Mouse (Mus musculus) ES-Bruce4 (cell line): ENCODE measurements around the gene Kcnj16. TPM values are rescaled to one million over a fixed set of nuclear protein-coding genes. Genes with fewer than 3 reads are reported as not detected.

Experiments
- H3K27ac ChIP-seq: 2 replicates; pipeline ENCODE4 v1.5.1; 2012; ENCODE audit warnings: low read length, inconsistent platforms; ENCODE audit not compliant: insufficient read depth
- H3K27me3 ChIP-seq: 2 replicates; pipeline ENCODE4 v1.6.1; 2012; ENCODE audit warnings: mild to moderate bottlenecking, low read length, inconsistent platforms; ENCODE audit not compliant: control insufficient read depth, poor library complexity, insufficient read depth, severe bottlenecking
- H3K36me3 ChIP-seq: 2 replicates; pipeline ENCODE4 v1.6.1; 2012; ENCODE audit warnings: inconsistent platforms, mild to moderate bottlenecking, low read length, moderate library complexity; ENCODE audit not compliant: control insufficient read depth, poor library complexity, insufficient read depth, severe bottlenecking
- H3K4me1 ChIP-seq: one replicate; pipeline ENCODE4 v1.8.1; 2011; ENCODE audit warnings: low read length; ENCODE audit not compliant: control insufficient read depth, insufficient read depth
- H3K4me3 ChIP-seq: 2 replicates; pipeline ENCODE4 v1.5.1; 2011; ENCODE audit warnings: low read depth, mild to moderate bottlenecking, low read length
- H3K9ac ChIP-seq: 2 replicates; pipeline ENCODE4 v1.6.1; 2012; ENCODE audit warnings: low read depth, mild to moderate bottlenecking, inconsistent platforms; ENCODE audit not compliant: poor library complexity, severe bottlenecking
- H3K9me3 ChIP-seq: replicated peaks from 2 replicates; pipeline ENCODE4 v1.6.1; 2012; ENCODE audit warnings: mild to moderate bottlenecking, low read length, inconsistent platforms; ENCODE audit not compliant: control insufficient read depth, poor library complexity, insufficient read depth, severe bottlenecking
- CTCF ChIP-seq: IDR thresholded peaks from one replicate; pipeline ENCODE4 v1.8.1; 2011; ENCODE audit warnings: low read depth, low read length
- EP300 ChIP-seq: IDR thresholded peaks from 2 replicates; pipeline ENCODE4 v1.6.1; 2011; ENCODE audit warnings: low read depth, low read length; ENCODE audit not compliant: insufficient read depth
- POLR2A ChIP-seq: IDR thresholded peaks from one replicate; pipeline ENCODE4 v1.8.1; 2011; ENCODE audit warnings: low read length; ENCODE audit not compliant: insufficient read depth
- polyA plus RNA-seq: library from polyadenylated mRNA; stranded (reverse); fragments of >200 nt; gene quantifications from 2 replicates; pipeline ENCODE4 v1.2.4, GENCODE M21; 2011; ENCODE audit warnings: low read depth; ENCODE audit not compliant: missing spikeins, insufficient read depth, insufficient read length

The Kcnj16 gene
- polyA plus RNA-seq, 1 experiment: not detected

- Histone ChIP-seq H3K27ac (no peak overlapping the region), H3K4me1 (no peaks in the 10 kb centered on the region), H3K36me3 (no peaks in the 10 kb centered on the region), H3K27me3 (no peaks in the 10 kb centered on the region), H3K4me3 (no peak overlapping the region), H3K9me3 (no peaks in the 10 kb centered on the region), H3K9ac (no peak overlapping the region)
- TF ChIP-seq POLR2A (no peak), EP300 (no peak), CTCF (no peak)
Measured at GRCm38 (mm10) chr11:111059440-111059839, 91.6 kb downstream of the Kcnj16 start.

GRCm38 (mm10) chr11:111060216-111060615 is 92.4 kb downstream of the Kcnj16 start:
- no peaks in the 10 kb centered on the region for H3K27me3 ChIP-seq
- H3K36me3 ChIP-seq: no peaks in the 10 kb centered on the region
- H3K9ac ChIP-seq: no peak overlapping the region
- no peak overlapping the region for H3K4me3 ChIP-seq
- no peaks in the 10 kb centered on the region for H3K9me3 ChIP-seq
- H3K27ac ChIP-seq: no peak overlapping the region
- no peaks in the 10 kb centered on the region for H3K4me1 ChIP-seq
- no peak for TF ChIP-seq POLR2A
- TF ChIP-seq EP300: no peak
- no peak for TF ChIP-seq CTCF

- no peaks in the 10 kb centered on the region for H3K9me3 ChIP-seq
- H3K4me1 ChIP-seq: no peaks in the 10 kb centered on the region
- H3K4me3 ChIP-seq: peak overlapping the region; percentile 97
- H3K9ac ChIP-seq: peak overlapping the region; percentile 46
- H3K27me3 ChIP-seq: peaks cover 8% of the 10 kb centered on the region
- TF ChIP-seq CTCF (peak; percentile 38), POLR2A (no peak)
- H3K36me3 ChIP-seq: no peaks in the 10 kb centered on the region
- no peak overlapping the region for H3K27ac ChIP-seq
Measured at GRCm38 (mm10) chr11:111064751-111065527, 97.1 kb downstream of the Kcnj16 start.

- Histone ChIP-seq H3K27ac (no peak within 1 kb of the TSS), H3K4me1 (no peaks in the 10 kb centered on the region)
Measured at GRCm38 (mm10) chr11:111065635-111066298, 97.9 kb downstream of the Kcnj16 start, which contains the start of gene Kcnj2. Gene Kcnj2, plus strand, starts transcription at chr11:111066164.

GRCm38 (mm10) chr11:111066299-111066691 is 98.5 kb downstream of the Kcnj16 start:
- no peaks in the 10 kb centered on the region for H3K9me3 ChIP-seq
- no peaks in the 10 kb centered on the region for H3K36me3 ChIP-seq
- peak overlapping the region; percentile 55 for H3K4me3 ChIP-seq
- H3K27me3 ChIP-seq: peaks cover 8% of the 10 kb centered on the region
- no peak for TF ChIP-seq POLR2A
- no peak for TF ChIP-seq CTCF
- TF ChIP-seq EP300: no peak
- no peak overlapping the region for H3K27ac ChIP-seq
- H3K4me1 ChIP-seq: no peaks in the 10 kb centered on the region
- peak overlapping the region; percentile 37 for H3K9ac ChIP-seq

More at GRCm38 (mm10) chr11:111065635-111066298, 97.9 kb downstream of the Kcnj16 start, which contains the start of gene Kcnj2:
- no peak for TF ChIP-seq EP300
- TF ChIP-seq POLR2A: peak; percentile 26
- Histone ChIP-seq H3K36me3 (no peaks in the 10 kb centered on the region), H3K27me3 (peaks cover 8% of the 10 kb centered on the region), H3K9me3 (no peaks in the 10 kb centered on the region), H3K9ac (peak within 1 kb of the TSS; percentile 46), H3K4me3 (peak within 1 kb of the TSS; percentile 97)

- H3K27ac ChIP-seq: no peak overlapping the region
- peaks cover 8% of the 10 kb centered on the region for H3K27me3 ChIP-seq
- no peaks in the 10 kb centered on the region for H3K36me3 ChIP-seq
- H3K4me1 ChIP-seq: no peaks in the 10 kb centered on the region
- TF ChIP-seq CTCF: no peak
- TF ChIP-seq POLR2A: no peak
- no peak for TF ChIP-seq EP300
- H3K9me3 ChIP-seq: no peaks in the 10 kb centered on the region
- no peak overlapping the region for H3K4me3 ChIP-seq
- H3K9ac ChIP-seq: no peak overlapping the region
Measured at GRCm38 (mm10) chr11:111067787-111068186, 100.0 kb downstream of the Kcnj16 start.
